ENCODE assay signal across 8 mouse cellular contexts in the genomic region with DNA sequence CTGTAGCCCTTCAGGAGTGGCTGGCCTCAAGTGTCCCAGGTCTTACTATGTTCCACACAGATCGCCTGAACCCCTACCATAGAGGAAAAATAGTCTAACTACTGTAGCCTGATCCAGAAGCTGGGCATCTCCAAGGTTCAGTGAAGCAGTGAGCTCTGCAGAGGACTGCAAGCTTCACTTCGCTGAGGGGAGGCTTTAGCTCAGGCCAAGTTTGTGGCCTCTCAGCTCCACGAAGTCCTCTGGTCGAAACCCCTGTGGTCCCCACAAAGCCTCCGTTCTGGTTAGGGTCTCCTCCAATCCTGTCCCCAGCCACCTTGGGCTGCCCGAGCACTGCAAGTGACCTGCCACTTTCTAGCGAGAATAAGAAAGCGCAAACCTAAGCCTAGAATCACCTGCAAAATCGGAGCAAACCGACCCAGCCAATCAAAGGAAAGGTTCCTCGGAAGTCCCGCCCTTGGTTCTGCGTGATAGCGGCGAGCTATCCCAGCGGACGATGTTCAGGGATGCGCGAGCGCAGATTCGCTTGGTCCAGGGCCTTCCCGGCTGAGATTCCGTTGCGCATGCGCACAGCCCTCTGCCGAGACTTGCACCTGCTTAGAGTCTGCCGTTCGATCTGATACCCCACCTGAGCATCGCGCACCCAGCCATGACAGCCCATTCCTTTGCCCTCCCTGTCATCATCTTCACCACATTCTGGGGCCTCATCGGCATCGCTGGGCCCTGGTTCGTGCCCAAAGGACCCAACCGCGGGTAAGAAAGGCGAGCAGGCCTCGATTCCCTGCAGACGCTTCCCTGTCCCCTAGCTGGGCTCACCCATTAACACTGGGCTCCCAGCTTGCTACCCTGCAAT. TPM values are rescaled to one million over a fixed set of nuclear protein-coding genes. Genes with fewer than 3 reads are reported as not detected.
A peak's percentile ranks its signal among the peaks of the same experiment; 100 is the strongest.
DNase-seq lines count a peak whose midpoint lies in the region; ATAC-seq and TF ChIP-seq lines count a peak whose summit lies in the region.

A gene (plus strand): TSS at position 511 of the 850 bp plus-strand sequence.

- DNase-seq in Patski (ENCODE audit: low read depth, low spot score), result no peak
- DNase-seq in cerebellum, postnatal 10 days, result peak; percentile 96 to 97
- peak; percentile 79 to 88 for DNase-seq in frontal cortex, postnatal 25 days (ENCODE audit: low spot score in 2 of 2)
- DNase-seq in layer of hippocampus, adult 9-10 months (ENCODE audit: low spot score), result peak; percentile 73
- peak; percentile 77 to 87 for DNase-seq in lung, adult 18-20 months
- peak; percentile 86 for DNase-seq in ovary, postnatal 36 days (ENCODE audit: low spot score)
- DNase-seq in yolk sac, embryonic 10.5 days (ENCODE audit: low spot score), result peak; percentile 83

- CTCF ChIA-PET in Patski (lab: Charles Lee), result interaction anchor here (1.7 to 2.0 kb wide), 2 partner anchors 8 to 28 kb away, joined by 4 to 5 read pairs; no protein-coding TSS in a partner anchor

- POLR2A ChIA-PET in Patski (lab: Charles Lee), result no interaction called here

- peak within 1 kb of the TSS; percentile 81 for H3K27ac ChIP-seq in hindbrain, embryonic 12.5 days

- peak within 1 kb of the TSS; percentile 89 for H3K4me2 ChIP-seq in hindbrain, embryonic 12.5 days (replicated peaks)

- peak within 1 kb of the TSS; percentile 66 for H3K4me3 ChIP-seq in hindbrain, embryonic 12.5 days

- in situ Hi-C loops in Patski (cut with MboI; ENCODE audit: low pct_unique_long_range_greater_than_20kb), result loop anchor here (5.0 kb wide), 2 partner anchors 90 to 360 kb away; a partner anchor contains a TSS

- H3K27me3 ChIP-seq in Patski, result no peaks in the 10 kb centered on the region
- no peaks in the 10 kb centered on the region for H3K27me3 ChIP-seq in hindbrain, embryonic 12.5 days

- H3K4me1 ChIP-seq in hindbrain, embryonic 12.5 days, result peaks cover 25% of the 10 kb centered on the region

- H3K9me3 ChIP-seq in hindbrain, embryonic 12.5 days (replicated peaks), result no peaks in the 10 kb centered on the region

- H3K9ac ChIP-seq in hindbrain, embryonic 12.5 days, result peak within 1 kb of the TSS; percentile 90

- H3K36me3 ChIP-seq in hindbrain, embryonic 12.5 days, result peaks cover 31% of the 10 kb centered on the region

- no peak for TF ChIP-seq CTCF in Patski (IDR thresholded peaks at IDR 0.05)

- peak; percentile 72 for ATAC-seq in Patski
- ATAC-seq in hindbrain, embryonic 12.5 days (ENCODE audit: low FRiP score), result peak; percentile 95

- 4% methylated on average over 38 of the region's 38 CpGs for whole genome bisulfite sequencing in hindbrain, embryonic 12.5 days

RNA-seq across cellular contexts. Expression of the gene that starts here (rescaled TPM):
- polyA plus RNA-seq in Patski (2021), result 97.0 TPM
- polyA plus RNA-seq in hindbrain, embryonic 12.5 days (2016; fragmentation: Nextera tagmentation; extraction: Ambion mirVana), result 74.7 and 75.0 TPM in 2 replicates
